Mouse (Mus musculus) thymus, postnatal 0 days (tissue): Measurements from ENCODE around the gene Atp23. TPM values are rescaled to one million over a fixed set of nuclear protein-coding genes. Genes with fewer than 3 reads are reported as not detected.
A peak's percentile ranks its signal among the peaks of the same experiment; 100 is the strongest.

Experiments
- DNase-seq: peaks from one replicate; pipeline ENCODE4 v3.0.0-alpha.2; 2015; ENCODE audit warnings: low spot score
- polyA plus RNA-seq: library from polyadenylated mRNA; unstranded; fragments of >200 nt; fragmentation: Nextera tagmentation; extraction: Ambion mirVana; gene quantifications from 2 replicates; pipeline ENCODE4 v1.2.1, GENCODE M21; 2015

The Atp23 gene
- polyA plus RNA-seq, 1 experiment from 2014 or later, result 15.8 TPM

DNA sequence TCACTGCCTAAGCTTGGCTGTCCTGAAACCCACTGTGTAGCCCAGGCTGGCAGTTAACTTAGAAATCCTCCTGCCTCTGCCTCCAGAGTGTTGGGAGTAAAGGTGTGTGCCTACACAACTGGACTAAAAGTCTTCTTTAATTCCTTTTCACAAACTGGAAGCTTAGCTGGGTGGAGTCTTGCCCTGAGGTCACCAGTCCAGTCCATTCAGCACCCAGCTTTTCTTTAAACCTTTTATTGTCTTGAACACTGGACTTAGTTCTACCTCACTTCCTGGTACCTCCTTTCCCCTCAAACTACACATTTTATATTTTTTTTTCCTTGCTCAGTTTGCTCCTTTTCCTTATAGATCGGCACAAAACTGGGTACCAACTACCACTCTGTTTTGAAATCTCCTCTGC is 10.3 kb upstream of the Atp23 start:
- no peak for DNase-seq

DNA sequence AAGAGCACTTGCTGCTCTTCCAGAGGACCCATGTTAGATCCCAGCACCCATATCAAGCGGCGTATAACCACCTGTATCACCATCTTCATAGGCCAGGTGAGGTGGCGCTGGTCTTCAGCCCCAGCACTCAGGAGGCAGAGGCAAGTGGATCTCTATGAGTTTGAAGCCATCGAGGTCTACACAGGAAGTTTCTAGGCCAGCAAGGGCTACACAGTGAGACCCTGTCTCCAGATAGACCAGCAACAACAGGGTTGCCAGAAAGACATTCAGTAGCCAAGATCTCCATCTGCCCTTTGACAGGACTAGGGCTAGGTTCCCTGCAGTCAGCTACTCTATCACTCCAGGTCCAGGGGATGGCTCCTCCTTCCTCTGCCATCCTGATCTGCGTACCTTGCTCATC is 5.7 kb upstream of the Atp23 start:
- DNase-seq, result no peak

DNA sequence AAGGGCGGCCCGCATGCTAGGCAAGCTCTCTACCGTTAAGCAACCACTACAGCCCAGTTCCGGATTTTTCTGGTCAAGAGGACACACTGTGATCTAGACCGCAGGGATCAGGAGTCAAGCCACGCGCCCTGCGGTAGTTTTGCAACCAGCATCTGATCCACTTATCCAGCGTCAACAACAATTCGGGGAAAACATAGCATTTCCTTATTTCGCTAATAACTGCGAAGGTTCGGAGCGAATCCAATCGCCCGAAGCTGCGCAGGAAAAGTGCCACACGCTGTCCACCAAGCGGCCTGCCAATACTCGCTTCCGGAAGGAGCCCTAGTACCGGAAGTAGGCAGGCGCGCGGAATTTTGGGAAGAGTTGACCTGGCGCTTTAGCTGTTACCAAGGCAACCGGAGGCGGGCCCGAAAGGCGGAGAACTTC is 4.5 kb upstream of the Atp23 start:
- DNase-seq, result peak; percentile 80

DNA sequence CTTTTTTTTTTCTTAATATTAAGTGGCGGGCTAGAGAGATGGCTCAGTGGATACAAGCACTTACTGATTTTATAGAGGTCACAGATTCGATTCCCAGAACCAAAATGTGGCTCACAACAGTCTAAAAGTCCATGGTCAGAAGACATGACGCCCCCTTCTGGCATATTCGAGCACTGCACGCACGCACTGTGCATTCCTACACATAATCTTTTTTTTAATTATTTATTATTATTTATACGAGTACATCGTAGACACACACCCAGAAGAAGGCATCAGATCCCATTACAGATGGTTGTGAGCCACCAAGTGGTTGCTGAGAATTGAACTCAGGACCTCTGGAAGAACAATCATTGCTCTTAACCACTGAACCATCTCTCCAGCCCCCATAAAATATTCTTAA is 3.9 kb upstream of the Atp23 start:
- no peak for DNase-seq

DNA sequence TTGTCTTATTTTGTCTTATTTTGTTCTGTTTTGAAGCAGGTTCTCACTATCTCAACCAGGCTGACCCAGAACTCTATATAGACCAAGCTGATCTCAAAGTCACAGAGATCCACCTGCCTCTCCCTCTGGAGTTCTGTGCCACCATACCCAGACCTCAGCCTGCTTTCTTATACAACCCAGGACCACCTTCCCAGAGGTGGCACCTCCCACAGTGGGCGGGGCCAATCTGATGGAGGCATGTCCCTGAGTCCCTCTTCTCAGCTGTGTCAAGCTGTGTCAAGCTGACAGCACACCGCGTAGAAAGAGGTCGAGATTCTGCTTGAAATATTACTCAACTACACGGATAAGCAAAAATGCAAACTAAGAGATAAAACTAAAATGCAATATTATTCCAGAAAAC is 3.1 kb upstream of the Atp23 start:
- DNase-seq, result peak; percentile 42

DNA sequence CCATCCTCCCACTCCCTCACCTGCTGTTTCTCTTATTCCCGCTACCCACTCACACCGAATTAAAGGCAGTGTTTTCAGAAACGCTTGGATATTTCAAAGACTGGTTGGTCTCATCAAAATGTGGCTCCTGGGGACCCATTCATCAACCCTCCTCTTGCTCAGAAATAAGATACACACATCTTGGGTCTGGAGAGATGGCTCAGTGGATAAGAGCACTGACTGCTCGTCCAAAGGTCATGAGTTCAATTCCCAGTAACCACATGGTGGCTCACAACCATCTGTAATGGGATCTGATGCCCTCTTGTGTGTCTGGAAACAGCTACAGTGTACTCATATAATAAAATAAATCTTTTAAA is 311 bp upstream of the Atp23 start:
- DNase-seq, result no peak

DNA sequence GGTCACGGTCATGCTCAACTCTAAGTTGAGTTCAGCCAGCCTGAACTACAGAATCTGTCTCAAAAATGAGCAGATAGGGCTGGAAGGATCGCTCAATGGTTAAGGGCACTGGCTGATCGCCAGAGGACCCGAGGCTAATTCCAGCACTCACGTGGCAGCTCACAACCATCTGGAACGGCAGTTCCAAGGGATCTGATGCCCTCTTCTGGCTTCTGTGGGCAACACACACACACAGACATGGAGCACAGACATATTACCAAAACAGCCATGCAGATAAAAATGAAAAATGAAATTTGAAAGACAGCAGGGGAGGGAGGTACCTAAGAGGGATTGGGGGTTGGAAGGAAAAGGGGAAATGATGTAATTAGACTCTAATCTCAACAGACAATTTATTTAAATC is 5.3 kb downstream of the Atp23 start:
- DNase-seq, result no peak

DNA sequence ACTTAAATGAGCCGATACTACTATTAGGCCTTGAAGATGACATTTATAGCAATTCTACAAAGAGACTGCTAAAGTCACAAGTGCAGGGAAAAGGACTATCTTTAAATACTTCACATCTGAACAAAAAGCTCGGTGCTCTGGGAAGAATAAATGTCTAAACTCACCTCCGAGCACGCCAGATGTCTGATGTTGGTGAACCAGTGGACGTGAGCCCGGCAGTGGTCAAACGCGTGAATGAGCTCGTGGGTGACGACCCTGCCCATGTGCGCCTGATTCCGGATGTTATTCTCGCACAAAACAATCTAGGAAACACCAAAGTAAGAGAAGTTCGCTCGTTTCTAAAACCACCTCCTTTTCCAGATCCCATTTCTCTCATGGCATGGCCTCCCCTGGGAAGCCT is 7.1 kb downstream of the Atp23 start:
- no peak for DNase-seq

DNA sequence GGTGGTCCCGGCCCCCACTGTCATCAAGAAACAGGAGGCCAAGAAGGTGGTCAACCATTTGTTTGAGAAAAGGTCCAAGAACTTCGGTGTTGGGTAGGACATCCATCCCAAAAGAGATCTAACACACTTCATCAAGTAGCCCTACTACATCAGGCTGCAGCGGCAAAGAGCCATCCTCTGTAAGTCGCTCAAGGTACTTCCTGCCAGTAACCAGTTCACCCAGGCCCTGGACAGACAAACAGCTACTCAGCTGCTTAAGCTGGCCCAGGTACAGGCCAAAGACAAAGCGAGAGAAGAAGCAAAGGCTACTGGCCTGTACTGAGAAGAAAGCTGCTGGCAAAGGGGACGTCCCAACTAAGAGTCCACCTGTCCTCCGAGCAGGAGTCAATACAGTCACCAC is 8.0 kb downstream of the Atp23 start:
- DNase-seq, result no peak

DNA sequence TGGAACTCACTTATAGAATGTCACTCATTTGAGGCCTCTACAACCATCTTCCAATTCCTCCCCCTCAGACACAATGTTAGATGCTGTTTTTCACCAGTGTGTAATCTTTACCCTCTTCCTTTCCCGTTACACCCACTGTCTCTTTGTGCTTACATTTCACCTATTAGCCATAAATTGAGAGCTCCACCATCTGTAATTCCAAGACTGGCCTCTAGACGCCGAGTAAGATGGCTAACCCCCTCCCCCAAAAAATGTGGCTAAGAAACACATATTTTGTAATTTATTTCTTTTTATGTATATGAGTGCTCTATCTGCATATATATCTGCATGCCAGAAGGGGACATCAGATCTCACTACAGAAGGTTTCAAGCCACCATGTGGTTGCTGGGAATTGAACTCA is 27.4 kb downstream of the Atp23 start:
- no peak for DNase-seq

DNA sequence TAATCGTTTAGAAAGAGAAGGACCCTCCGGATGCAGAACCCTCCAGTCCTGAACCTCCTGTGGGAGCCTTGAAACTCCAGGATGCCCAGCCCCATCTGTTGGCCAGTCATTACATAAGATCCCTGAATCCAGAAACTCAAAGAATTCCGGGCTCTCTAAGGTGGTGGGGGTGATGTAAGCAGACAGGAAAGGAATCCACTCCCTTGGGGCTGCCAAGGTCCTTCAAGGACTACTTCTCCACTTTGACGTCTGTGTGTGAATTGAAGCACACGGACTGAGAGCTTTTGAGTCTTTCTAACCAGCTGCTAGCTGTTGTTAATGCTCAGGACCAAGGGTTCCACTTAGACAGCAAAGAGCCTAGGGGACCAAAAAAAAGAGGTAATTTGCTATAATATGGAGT is 28.9 kb downstream of the Atp23 start:
- DNase-seq, result no peak

DNA sequence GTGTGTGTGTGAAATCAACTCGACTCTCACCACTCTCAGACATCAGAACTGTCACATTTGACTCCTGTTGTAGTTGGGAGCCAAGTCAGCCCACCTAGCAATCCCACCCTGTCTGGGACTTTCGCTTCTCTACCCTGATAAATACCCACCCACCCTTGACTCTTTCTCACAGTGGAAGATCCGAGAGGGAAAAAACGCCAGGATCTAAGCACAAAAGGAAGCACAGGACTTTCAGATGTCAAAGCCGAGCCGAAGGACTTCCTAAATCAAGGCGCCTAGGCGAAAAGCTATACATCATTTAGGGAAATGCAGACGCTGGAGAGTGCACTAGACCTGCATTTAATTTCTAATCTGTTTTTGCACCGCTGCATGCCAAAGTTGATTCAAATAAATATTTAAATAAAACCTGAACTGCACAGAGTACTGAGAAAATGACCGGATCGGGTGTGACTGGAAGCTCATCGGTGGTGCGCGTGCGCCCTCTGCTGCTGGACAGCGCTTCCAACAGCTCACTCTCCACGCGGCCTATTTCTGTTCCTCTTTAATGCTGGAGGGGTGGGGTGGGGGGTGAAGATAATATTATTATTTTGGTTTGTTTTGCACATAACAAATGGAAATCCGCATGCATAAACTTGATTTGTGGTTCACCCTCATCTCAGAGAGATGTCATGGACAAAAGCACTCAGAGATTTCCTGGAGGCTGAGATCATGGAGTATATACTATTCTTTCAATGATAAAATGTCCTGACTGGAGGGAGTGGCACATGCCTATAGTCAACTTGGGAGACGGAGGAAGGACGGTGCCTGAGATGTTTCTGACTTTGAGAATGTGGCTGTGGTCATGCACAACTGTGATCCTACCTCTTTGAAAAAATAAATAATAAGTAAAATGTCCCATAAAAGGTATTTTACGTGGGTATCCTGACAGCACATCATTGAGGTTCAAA is 31.5 kb downstream of the Atp23 start:
- DNase-seq, result peak; percentile 54

DNA sequence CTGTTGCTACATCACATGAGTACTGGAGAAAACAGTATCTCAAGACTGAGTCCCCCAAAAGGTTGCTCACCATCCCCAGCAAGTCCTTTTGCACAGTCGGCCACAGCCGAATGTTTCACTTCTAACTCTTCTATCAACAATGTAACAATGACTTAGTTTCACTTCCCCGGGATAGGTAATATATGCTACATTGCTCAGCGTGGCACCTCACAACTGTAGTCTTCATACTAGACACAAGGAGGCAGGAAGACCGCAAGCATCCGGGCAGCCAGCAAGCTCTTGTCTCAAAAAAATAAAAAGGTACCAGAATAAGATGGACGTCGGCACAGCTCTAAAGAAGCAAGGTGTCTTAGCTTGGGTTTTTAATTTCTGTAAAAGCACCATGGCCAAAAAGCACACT is 35.9 kb downstream of the Atp23 start:
- DNase-seq, result no peak

DNA sequence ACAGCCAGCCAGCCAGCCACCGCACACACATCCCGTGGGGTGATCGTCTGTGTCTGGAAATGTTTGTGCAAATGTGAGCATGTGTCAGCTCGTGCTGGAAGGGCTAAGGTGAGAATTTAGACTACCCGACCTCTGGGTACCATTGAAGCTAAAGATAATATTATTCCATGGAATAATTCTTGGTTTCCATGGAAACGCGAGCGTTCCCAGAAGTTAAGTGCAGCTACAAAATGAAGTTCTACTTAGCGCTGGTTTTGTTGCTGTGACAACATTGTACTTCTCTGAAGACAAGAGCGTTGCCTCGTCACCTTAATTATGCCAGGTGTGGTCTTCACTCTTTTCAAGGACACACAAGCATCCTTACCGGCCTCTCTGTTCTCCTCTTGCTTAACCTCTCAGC is 39.0 kb downstream of the Atp23 start:
- DNase-seq, result no peak

DNA sequence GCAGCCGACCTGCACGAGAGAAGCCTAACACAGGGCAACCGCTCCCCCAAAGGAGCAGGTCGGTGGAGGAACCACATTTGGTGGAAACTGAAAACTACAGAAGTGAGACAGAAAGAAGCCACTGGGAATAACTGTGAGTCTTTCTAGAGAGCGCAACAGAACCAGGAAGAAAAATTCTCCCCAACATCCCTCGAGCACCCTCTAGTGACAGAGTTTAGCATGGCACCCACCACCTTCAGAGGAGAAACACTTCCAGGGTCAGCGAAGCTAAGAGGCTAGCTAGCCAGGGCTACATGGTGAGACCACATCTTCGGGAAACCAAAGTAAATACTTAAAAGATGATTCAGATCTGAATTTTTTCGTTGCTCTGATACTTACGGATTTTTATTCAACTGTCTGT is 47.9 kb downstream of the Atp23 start:
- DNase-seq, result no peak

DNA sequence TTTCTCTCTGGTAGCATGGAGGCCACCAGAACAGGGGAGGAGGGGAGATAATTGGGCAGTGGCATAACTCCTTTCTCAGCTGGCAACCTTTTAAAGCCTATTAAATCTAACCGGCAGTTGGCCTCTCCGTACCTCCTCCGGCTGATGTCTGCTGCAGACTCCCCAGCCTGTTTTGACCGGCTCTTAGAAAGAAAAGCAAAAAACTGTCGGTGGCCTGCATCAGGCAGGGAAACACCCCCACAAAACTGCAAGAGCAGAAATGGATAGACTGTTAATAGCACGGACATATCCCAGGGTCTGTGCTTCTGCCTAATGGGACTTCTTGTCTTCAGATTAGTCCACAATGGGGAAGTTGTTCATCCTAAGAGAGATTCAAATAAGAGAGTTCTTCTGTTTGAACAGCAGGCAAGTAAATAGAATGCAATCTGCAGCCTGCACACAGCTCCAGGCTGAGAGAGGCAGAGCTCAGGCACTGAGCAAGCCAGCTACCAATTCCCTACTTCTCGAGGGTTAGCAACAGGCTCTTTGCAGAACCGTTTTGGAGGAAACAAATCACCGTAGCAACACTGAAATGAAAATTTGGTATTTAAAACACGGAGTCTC is 55.7 kb downstream of the Atp23 start:
- no peak for DNase-seq

DNA sequence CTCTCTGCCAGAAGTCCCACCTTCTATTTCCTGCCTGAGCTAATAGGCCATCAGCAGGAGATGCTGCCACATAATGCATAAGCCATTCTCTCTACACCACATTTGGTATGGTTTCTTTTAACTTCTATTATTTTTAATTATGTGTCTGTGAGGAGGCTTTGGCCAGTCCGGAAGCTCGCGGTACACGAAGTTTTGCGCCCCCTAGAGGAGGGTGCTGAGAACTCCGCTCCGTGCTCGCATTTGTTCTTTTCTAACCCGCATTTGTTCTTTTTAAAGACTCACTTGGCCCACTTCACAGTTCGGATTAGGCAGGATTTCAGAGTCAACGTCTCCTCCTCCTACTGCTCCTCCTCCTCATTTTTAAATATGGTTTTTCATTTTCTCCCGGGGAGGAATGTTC is 56.5 kb downstream of the Atp23 start:
- DNase-seq, result no peak

DNA sequence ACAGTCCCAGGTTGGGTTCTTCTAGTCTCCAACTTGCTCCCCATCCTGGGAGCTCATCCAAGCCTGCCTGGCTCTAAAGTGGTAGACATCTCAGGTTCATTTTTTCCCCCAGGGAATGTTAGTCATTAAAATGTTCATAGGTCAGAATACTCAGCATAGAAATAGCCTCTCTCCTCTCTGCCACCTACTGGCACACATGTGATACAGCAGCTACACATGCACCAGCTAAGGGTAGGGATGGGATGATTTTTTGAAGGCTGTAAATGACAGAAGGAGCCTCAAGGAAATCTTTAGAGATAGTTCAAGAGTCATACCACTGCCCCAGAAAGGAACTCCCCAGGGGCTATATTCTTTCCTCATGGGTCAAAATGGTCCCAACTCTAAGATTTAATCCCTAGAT is 60.9 kb downstream of the Atp23 start:
- no peak for DNase-seq

DNA sequence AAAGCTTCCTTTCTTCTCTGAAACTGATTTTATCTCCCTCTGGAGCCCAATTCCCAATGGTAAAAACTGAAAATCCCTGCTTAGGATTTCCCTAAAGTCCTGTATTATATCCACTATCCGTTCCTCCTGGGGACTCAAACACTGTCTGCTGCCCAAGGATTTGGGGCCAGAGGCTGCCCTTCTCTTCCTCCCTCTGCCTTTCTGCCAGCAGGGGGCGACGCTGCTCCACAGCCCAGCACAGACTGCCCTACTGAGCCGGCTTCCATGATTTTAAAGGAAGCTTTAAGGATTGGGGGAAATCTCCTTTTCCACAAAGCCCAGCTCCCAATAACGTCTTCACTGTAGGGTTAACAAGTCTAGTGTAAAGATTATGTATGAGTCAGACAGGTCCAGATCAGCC is 68.1 kb downstream of the Atp23 start:
- DNase-seq, result no peak

DNA sequence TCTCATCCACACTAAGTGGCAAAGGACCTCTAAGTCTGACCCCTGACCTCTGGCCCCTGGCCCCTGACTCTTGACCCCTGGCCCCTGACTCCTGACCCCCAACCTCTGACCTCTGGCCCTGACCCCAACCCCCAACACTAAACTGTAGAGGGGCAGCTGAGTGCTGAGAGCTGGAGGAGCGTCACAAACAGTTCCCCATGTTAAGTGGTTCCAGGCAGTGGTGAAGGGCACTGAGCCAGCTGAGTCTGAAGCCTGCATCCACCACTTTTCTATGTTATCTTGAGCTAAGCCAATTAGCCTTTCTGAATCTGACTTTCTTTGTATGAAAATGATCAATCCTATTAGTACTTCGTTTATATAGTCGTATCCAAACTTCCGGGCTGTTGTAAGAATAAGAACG is 69.8 kb downstream of the Atp23 start:
- DNase-seq, result no peak

DNA sequence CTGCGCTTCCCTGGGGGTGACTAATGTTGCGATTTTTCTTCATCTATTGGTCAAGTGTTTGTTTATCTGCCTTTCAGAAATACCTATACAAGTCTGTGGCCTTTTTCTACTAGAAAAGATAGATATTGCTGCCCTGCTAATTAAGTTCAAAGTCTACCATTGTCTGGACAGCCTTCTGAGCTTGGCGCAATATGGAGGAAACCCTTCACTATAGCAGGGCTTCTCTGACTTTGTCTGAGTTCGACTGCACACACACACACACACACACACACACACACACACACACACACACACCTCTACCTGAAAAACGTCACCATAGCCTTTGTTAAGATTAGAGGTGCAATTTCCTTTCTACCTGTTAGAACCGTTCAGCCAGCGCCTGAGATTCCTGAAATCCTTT is 72.5 kb downstream of the Atp23 start:
- DNase-seq, result no peak

DNA sequence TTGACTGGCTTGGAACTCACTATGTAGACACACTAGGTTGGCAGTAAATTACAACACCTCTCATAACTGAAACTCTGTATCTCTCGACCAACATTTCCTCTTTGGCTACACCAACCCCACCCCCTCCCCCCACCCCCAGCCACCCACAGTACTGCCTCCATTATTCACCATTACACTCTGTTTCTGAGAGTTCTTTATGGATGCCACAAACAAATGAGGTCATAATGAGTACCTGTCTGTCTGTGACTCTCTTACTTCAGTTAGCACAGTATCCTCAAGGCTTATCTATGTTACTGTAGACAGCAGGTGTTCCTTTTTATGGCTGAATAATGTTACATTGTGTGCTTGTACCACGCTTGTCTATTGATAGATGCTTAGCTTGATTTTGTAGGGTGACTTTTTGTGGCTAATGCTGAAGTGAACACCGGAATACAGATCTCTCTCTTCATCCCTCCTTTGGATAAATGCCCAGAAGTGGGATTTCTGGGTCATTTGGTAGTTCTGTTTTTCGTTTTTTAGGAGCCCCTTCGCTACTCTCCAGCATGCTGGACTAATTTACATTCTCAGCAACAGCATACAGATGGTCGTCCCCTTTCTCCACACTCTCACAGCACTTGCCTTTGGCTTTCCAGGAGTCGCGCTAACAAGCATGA is 73.1 kb downstream of the Atp23 start:
- DNase-seq, result no peak

DNA sequence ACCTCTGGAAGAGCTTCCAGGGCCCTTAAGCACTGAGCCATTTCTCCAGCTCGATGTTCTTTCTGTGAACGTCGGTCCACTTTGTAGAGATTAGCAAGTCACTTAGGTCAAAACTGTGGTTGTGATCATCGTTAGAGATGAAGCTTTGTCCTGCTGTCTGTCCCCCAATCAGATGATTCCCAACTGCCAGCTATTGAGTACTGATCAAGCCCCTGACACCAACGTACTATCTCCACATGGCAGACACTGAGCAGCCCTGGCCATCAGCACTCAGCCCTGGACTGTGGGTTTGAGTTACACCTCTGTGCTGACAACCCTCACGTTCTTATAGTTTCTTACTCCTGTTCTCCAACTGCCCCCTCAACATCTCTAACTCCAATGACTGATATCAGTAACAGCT is 74.2 kb downstream of the Atp23 start:
- DNase-seq, result no peak
